Mouse (Mus musculus) ES-Bruce4 (cell line): Measurements from ENCODE around the gene Tmem273. TPM values are rescaled to one million over a fixed set of nuclear protein-coding genes. Genes with fewer than 3 reads are reported as not detected.

Source experiments
- H3K27ac ChIP-seq: 2 replicates; pipeline ENCODE4 v1.5.1; 2012; ENCODE audit warnings: low read length, inconsistent platforms; ENCODE audit not compliant: insufficient read depth
- H3K27me3 ChIP-seq: 2 replicates; pipeline ENCODE4 v1.6.1; 2012; ENCODE audit warnings: mild to moderate bottlenecking, low read length, inconsistent platforms; ENCODE audit not compliant: control insufficient read depth, poor library complexity, insufficient read depth, severe bottlenecking
- H3K36me3 ChIP-seq: 2 replicates; pipeline ENCODE4 v1.6.1; 2012; ENCODE audit warnings: inconsistent platforms, mild to moderate bottlenecking, low read length, moderate library complexity; ENCODE audit not compliant: control insufficient read depth, poor library complexity, insufficient read depth, severe bottlenecking
- H3K4me1 ChIP-seq: one replicate; pipeline ENCODE4 v1.8.1; 2011; ENCODE audit warnings: low read length; ENCODE audit not compliant: control insufficient read depth, insufficient read depth
- H3K4me3 ChIP-seq: 2 replicates; pipeline ENCODE4 v1.5.1; 2011; ENCODE audit warnings: low read depth, mild to moderate bottlenecking, low read length
- H3K9ac ChIP-seq: 2 replicates; pipeline ENCODE4 v1.6.1; 2012; ENCODE audit warnings: low read depth, mild to moderate bottlenecking, inconsistent platforms; ENCODE audit not compliant: poor library complexity, severe bottlenecking
- H3K9me3 ChIP-seq: replicated peaks from 2 replicates; pipeline ENCODE4 v1.6.1; 2012; ENCODE audit warnings: mild to moderate bottlenecking, low read length, inconsistent platforms; ENCODE audit not compliant: control insufficient read depth, poor library complexity, insufficient read depth, severe bottlenecking
- CTCF ChIP-seq: IDR thresholded peaks from one replicate; pipeline ENCODE4 v1.8.1; 2011; ENCODE audit warnings: low read depth, low read length
- EP300 ChIP-seq: IDR thresholded peaks from 2 replicates; pipeline ENCODE4 v1.6.1; 2011; ENCODE audit warnings: low read depth, low read length; ENCODE audit not compliant: insufficient read depth
- POLR2A ChIP-seq: IDR thresholded peaks from one replicate; pipeline ENCODE4 v1.8.1; 2011; ENCODE audit warnings: low read length; ENCODE audit not compliant: insufficient read depth
- polyA plus RNA-seq: library from polyadenylated mRNA; stranded (reverse); fragments of >200 nt; gene quantifications from 2 replicates; pipeline ENCODE4 v1.2.4, GENCODE M21; 2011; ENCODE audit warnings: low read depth; ENCODE audit not compliant: missing spikeins, insufficient read depth, insufficient read length

Tmem273 gene
- polyA plus RNA-seq, 1 experiment = not detected

DNA sequence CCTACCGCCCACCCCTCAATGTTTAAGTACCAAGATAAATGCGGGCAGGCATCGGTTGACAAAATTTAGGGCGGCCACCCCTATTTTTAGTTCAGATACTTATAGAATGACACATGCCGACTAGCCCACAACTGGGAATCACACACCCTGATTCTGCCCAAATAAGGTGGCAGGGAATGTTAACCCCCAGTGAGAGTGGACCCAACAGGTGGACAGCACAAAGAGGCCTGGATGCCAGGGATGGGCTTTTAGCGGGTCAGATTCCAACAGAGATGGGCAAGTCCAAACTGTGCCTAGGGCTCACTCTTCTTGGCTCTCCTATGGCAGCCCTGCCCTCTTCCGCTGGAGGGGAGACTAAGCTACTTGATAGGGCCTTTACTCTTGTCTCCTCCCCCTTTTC lies 14.3 kb downstream of the Tmem273 start:
- TF ChIP-seq CTCF (no peak), POLR2A (no peak), EP300 (no peak)
- H3K4me3 ChIP-seq = no peak overlapping the region
- H3K36me3 ChIP-seq = no peaks in the 10 kb centered on the region
- no peak overlapping the region for H3K27ac ChIP-seq
- H3K27me3 ChIP-seq = no peaks in the 10 kb centered on the region
- H3K4me1 ChIP-seq = no peaks in the 10 kb centered on the region
- no peak overlapping the region for H3K9ac ChIP-seq
- no peaks in the 10 kb centered on the region for H3K9me3 ChIP-seq

DNA sequence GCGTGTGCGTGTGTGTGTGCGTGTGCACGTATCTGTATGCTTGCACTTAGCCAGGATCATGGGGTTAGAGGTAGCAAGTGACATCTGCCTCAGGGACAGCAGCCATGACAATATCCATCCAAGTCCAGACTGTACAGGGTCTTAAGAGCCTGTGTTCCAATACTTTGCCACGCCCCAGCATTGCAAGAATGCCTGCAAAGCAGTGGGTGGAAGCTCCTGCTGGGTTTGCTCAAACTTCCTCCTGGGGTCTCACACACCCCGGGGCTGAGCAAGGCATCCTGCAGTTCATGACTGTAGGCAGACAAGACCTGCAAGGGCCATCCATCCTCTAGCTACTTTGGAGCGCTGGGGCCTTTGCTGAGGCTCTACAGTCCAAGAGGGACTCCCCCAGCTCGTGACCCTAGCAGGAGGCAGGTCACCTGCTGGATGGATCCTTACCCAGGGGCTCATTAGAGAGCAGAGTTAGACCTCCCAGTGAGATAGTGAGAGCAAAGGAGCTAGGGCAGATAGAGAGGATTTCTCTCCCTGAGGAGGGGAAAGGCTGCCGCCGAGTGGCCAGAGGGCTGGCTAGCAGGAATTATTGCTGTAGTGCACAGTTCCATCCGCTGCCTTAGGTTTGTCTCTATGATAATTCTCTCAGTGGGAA lies 15.4 kb downstream of the Tmem273 start:
- H3K36me3 ChIP-seq = no peaks in the 10 kb centered on the region
- H3K4me3 ChIP-seq = no peak overlapping the region
- TF ChIP-seq CTCF (peak; percentile 36), EP300 (no peak), POLR2A (no peak)
- H3K9me3 ChIP-seq = no peaks in the 10 kb centered on the region
- H3K4me1 ChIP-seq = no peaks in the 10 kb centered on the region
- H3K27ac ChIP-seq = no peak overlapping the region
- H3K27me3 ChIP-seq = no peaks in the 10 kb centered on the region
- no peak overlapping the region for H3K9ac ChIP-seq

DNA sequence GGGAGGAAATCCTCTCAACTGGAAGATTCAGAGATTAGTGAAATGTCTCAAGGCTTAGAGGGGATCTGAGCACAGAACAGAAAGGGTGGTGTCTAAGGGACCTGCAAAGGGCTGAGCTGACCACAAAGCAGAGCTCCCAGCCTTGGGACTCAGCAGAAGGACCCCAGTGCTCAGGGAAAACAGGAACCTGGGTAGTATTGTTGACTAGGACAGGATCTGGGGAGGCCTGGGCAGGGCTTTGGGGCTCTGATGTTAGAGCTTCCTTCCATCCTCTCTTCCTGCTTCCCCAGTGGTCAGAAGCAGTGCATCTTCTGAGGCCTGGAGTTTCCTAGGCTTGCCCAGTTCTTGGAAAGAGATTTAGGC lies 15.9 kb downstream of the Tmem273 start:
- TF ChIP-seq POLR2A (no peak), EP300 (no peak), CTCF (no peak)
- H3K9ac ChIP-seq = no peak overlapping the region
- H3K27ac ChIP-seq = no peak overlapping the region
- no peaks in the 10 kb centered on the region for H3K9me3 ChIP-seq
- no peak overlapping the region for H3K4me3 ChIP-seq
- no peaks in the 10 kb centered on the region for H3K36me3 ChIP-seq
- no peaks in the 10 kb centered on the region for H3K4me1 ChIP-seq
- no peaks in the 10 kb centered on the region for H3K27me3 ChIP-seq

DNA sequence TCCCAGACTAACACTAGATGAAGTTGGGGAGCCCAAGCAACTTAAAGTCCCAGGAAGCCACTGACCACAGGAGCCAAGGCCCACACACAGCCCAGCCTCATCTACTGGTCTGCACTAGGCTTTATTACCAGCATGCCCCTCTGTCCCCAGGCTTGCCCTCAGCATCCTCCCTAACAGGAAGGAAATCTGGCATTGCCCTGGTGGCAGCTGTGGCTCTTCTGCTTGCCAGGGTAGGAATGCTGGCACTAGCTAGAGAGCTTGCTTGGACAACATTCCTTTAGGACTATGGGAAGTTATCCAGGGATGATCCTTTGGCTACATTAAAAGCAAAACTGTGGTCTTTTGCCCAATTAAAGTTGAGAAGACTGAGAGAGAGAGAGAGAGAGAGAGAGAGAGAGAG lies 24.3 kb downstream of the Tmem273 start:
- Histone ChIP-seq H3K36me3 (no peaks in the 10 kb centered on the region), H3K27ac (no peak overlapping the region), H3K27me3 (no peaks in the 10 kb centered on the region; the same call in 1 of the 2 replicates), H3K4me1 (no peaks in the 10 kb centered on the region), H3K9ac (no peak overlapping the region), H3K9me3 (no peaks in the 10 kb centered on the region), H3K4me3 (no peak overlapping the region)
- TF ChIP-seq POLR2A = no peak
- no peak for TF ChIP-seq CTCF
- no peak for TF ChIP-seq EP300

DNA sequence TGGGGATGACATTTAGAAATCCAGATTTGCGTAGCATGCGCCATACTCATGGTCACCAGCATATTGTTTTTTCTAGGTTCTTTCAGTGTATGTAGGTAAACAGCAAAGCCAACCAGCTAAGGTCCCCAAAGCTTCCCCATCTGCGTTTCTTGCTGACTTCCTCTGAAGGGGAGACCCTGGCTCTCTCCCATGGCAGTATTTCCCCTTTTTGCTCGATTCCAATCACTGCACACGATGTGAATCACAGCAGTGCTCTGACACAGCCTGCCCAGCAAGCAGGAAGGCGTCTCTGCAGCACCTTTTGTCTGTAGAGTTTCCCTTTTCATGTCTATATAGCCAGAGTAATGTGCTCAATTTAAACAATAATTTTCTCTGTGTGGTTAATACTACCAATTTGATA lies 26.7 kb downstream of the Tmem273 start:
- Histone ChIP-seq H3K4me1 (no peaks in the 10 kb centered on the region), H3K27ac (no peak overlapping the region), H3K9ac (no peak overlapping the region), H3K27me3 (no peaks in the 10 kb centered on the region; the same call in 1 of the 2 replicates), H3K4me3 (no peak overlapping the region), H3K36me3 (no peaks in the 10 kb centered on the region), H3K9me3 (no peaks in the 10 kb centered on the region)
- no peak for TF ChIP-seq EP300
- TF ChIP-seq POLR2A = no peak
- no peak for TF ChIP-seq CTCF

DNA sequence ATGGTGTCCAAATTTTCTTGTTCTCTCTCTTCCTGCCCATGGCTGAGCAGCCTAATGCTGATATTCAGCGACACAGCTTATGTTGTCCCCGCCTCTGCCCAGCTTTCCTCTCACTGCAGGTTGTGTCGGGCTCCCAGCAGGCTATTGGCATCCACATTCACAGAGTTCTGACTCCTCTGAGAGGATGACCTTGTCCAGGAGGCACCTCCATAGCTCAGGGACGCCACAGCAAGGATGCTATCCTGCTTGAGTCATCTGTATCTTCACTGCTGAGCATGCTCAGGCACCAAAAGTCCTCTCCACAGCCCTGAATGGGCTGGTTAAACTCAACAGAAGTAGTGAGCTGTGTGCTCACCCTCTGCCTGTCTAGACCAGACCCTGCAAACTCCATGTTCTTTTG lies 29.2 kb downstream of the Tmem273 start:
- Histone ChIP-seq H3K4me3 (no peak overlapping the region), H3K27ac (no peak overlapping the region), H3K27me3 (no peaks in the 10 kb centered on the region; the same call in 1 of the 2 replicates), H3K4me1 (no peaks in the 10 kb centered on the region), H3K36me3 (no peaks in the 10 kb centered on the region), H3K9ac (no peak overlapping the region), H3K9me3 (no peaks in the 10 kb centered on the region)
- TF ChIP-seq EP300 = no peak
- TF ChIP-seq POLR2A = no peak
- no peak for TF ChIP-seq CTCF
